Mouse (Mus musculus) testis, adult 2 months (tissue): ENCODE measurements around the gene Noc3l.

Experiments used
- CTCF ChIP-seq: fragments of 200-500 bp; IDR thresholded peaks from 2 replicates; pipeline ENCODE4 v1.5.1; 2012; ENCODE audit warnings: low read depth, mild to moderate bottlenecking, inconsistent platforms, low read length, moderate library complexity; ENCODE audit not compliant: control insufficient read depth, insufficient read depth, insufficient replicate concordance
- POLR2A ChIP-seq: fragments of 200-500 bp; IDR thresholded peaks from 2 replicates; pipeline ENCODE4 v1.6.1; 2012; ENCODE audit warnings: low read depth, mild to moderate bottlenecking, inconsistent platforms, low read length, moderate library complexity; ENCODE audit not compliant: control insufficient read depth

- no peak for TF ChIP-seq CTCF
- no peak for TF ChIP-seq POLR2A
These were observed 43.5 kb upstream of the Noc3l start for GRCm38 (mm10) chr19:38862523-38862922.
